Mouse (Mus musculus) MEL (cell line): ENCODE results near the gene Gng7. TPM values are rescaled to one million over a fixed set of nuclear protein-coding genes. Genes with fewer than 3 reads are reported as not detected.

Source experiments
- DNase-seq: peaks from one replicate; pipeline ENCODE4 v3.0.0; 2011; ENCODE audit warnings: low read depth, low spot score
- H3K27ac ChIP-seq: 2 replicates; pipeline ENCODE4 v1.5.1; 2012; ENCODE audit warnings: low read depth, mild to moderate bottlenecking, control low read depth, low read length, moderate library complexity; ENCODE audit not compliant: control insufficient read depth
- H3K27me3 ChIP-seq, 2 experiments: fragments of 150-350 bp in 1 of 2; sonication (generic) in 1 of 2; 2 replicates each; pipeline ENCODE4 v1.6.1; 2012; ENCODE audit warnings: low read length in 2 of 2, mild to moderate bottlenecking in 2 of 2, improper control_type of control experiment in 1 of 2, moderate library complexity in 1 of 2; ENCODE audit not compliant: insufficient read depth in 2 of 2, control insufficient read depth in 1 of 2
- H3K36me3 ChIP-seq, 2 experiments: 2 replicates each; pipeline ENCODE4 v1.6.1; 2012 to 2014; ENCODE audit warnings: low read length in 2 of 2, improper control_type of control experiment in 1 of 2, inconsistent platforms in 1 of 2, mild to moderate bottlenecking in 1 of 2; ENCODE audit not compliant: insufficient read depth in 2 of 2, control insufficient read depth in 1 of 2
- H3K4me1 ChIP-seq, 2 experiments: fragments of 150-350 bp in 1 of 2; sonication (generic) in 1 of 2; 2 replicates each; pipeline ENCODE4 v1.6.1; 2012; ENCODE audit warnings: low read length in 2 of 2, improper control_type of control experiment in 1 of 2, mild to moderate bottlenecking in 1 of 2; ENCODE audit not compliant: insufficient read depth in 2 of 2, control insufficient read depth in 1 of 2
- H3K4me3 ChIP-seq, 2 experiments: fragments of 150-350 bp in 1 of 2; sonication (generic) in 1 of 2; 2 replicates each; pipeline ENCODE4 v1.5.1; 2012; ENCODE audit warnings: low read depth in 2 of 2, low read length in 2 of 2, mild to moderate bottlenecking in 2 of 2, moderate library complexity in 2 of 2, control low read depth in 1 of 2, improper control_type of control experiment in 1 of 2; ENCODE audit not compliant: control insufficient read depth in 1 of 2, insufficient read depth in 1 of 2
- H3K79me2 ChIP-seq: 2 replicates; pipeline ENCODE4 v1.6.1; 2012; ENCODE audit warnings: mild to moderate bottlenecking, low read length, moderate library complexity; ENCODE audit not compliant: control insufficient read depth, poor library complexity, insufficient read depth
- H3K9ac ChIP-seq: 2 replicates; pipeline ENCODE4 v1.6.1; 2012; ENCODE audit warnings: low read depth, mild to moderate bottlenecking, control low read depth, low read length, moderate library complexity; ENCODE audit not compliant: control insufficient read depth, poor library complexity, severe bottlenecking
- H3K9me3 ChIP-seq: fragments of 150-350 bp; sonication (generic); replicated peaks from 2 replicates; pipeline ENCODE4 v1.6.1; 2012; ENCODE audit warnings: mild to moderate bottlenecking, low read length, improper control_type of control experiment, moderate library complexity; ENCODE audit not compliant: insufficient read depth
- CHD2 ChIP-seq: IDR thresholded peaks from 2 replicates; pipeline ENCODE4 v1.6.1; 2011; ENCODE audit warnings: low read length, improper control_type of control experiment
- CTCF ChIP-seq, 3 experiments: IDR thresholded peaks in 2 of 3; conservative IDR thresholded peaks in 1 of 3; 2 replicates each; pipeline ENCODE4 v1.5.1; 2011 to 2012; ENCODE audit warnings: low read length in 3 of 3, low read depth in 2 of 3, mild to moderate bottlenecking in 2 of 3, improper control_type of control experiment in 1 of 3, inconsistent platforms in 1 of 3, mixed read lengths in 1 of 3, moderate library complexity in 1 of 3; ENCODE audit not compliant: control insufficient read depth in 1 of 3, insufficient read depth in 1 of 3, poor library complexity in 1 of 3, severe bottlenecking in 1 of 3
- ELF1 ChIP-seq: IDR thresholded peaks from 2 replicates; pipeline ENCODE4 v1.6.1; 2014; ENCODE audit warnings: low read depth, mild to moderate bottlenecking, inconsistent platforms, low read length, improper control_type of control experiment, moderate library complexity
- GATA1 ChIP-seq: IDR thresholded peaks from 2 replicates; pipeline ENCODE4 v1.6.1; 2011; ENCODE audit warnings: low read depth, low read length, improper control_type of control experiment
- HCFC1 ChIP-seq: IDR thresholded peaks from 2 replicates; pipeline ENCODE4 v1.6.1; 2012; ENCODE audit warnings: low read depth, mild to moderate bottlenecking, inconsistent platforms, low read length, improper control_type of control experiment, moderate library complexity
- JUND ChIP-seq: IDR thresholded peaks from 2 replicates; pipeline ENCODE4 v1.6.1; 2011; ENCODE audit warnings: low read depth, mild to moderate bottlenecking, improper control_type of control experiment, low read length
- MAX ChIP-seq: IDR thresholded peaks from 2 replicates; pipeline ENCODE4 v1.6.1; 2011; ENCODE audit warnings: low read length, improper control_type of control experiment
- MAZ ChIP-seq: IDR thresholded peaks from 2 replicates; pipeline ENCODE4 v1.6.1; 2012; ENCODE audit warnings: low read depth, mild to moderate bottlenecking, inconsistent platforms, low read length, improper control_type of control experiment
- MEF2A ChIP-seq: IDR thresholded peaks from 2 replicates; pipeline ENCODE4 v1.6.1; 2014; ENCODE audit warnings: low read depth, mild to moderate bottlenecking, inconsistent platforms, low read length, improper control_type of control experiment; ENCODE audit not compliant: poor library complexity, insufficient replicate concordance, severe bottlenecking; ENCODE audit errors: extremely low read depth
- MXI1 ChIP-seq: IDR thresholded peaks from 2 replicates; pipeline ENCODE4 v1.6.1; 2011; ENCODE audit warnings: mild to moderate bottlenecking, low read depth, low read length, improper control_type of control experiment
- NELFE ChIP-seq: IDR thresholded peaks from 2 replicates; pipeline ENCODE4 v1.6.1; 2011; ENCODE audit warnings: low read depth, low read length, improper control_type of control experiment
- NRF1 ChIP-seq: IDR thresholded peaks from 2 replicates; pipeline ENCODE4 v1.6.1; 2014; ENCODE audit warnings: low read depth, mild to moderate bottlenecking, inconsistent platforms, low read length, improper control_type of control experiment, moderate library complexity; ENCODE audit not compliant: poor library complexity, insufficient read depth, severe bottlenecking
- POLR2A ChIP-seq, 2 experiments: IDR thresholded peaks; 2 replicates each; pipeline ENCODE4 v1.6.1; 2011 to 2012; ENCODE audit warnings: low read length in 2 of 2, mild to moderate bottlenecking in 2 of 2, control low read depth in 1 of 2, improper control_type of control experiment in 1 of 2, low read depth in 1 of 2, moderate library complexity in 1 of 2; ENCODE audit not compliant: control insufficient read depth in 1 of 2, insufficient read depth in 1 of 2, poor library complexity in 1 of 2
- POLR2AphosphoS2 ChIP-seq: IDR thresholded peaks from 2 replicates; pipeline ENCODE4 v1.6.1; 2011; ENCODE audit warnings: low read length, improper control_type of control experiment
- RCOR1 ChIP-seq: IDR thresholded peaks from 2 replicates; pipeline ENCODE4 v1.6.1; 2012; ENCODE audit warnings: low read depth, mild to moderate bottlenecking, inconsistent platforms, low read length, improper control_type of control experiment
- SIN3A ChIP-seq: IDR thresholded peaks from 2 replicates; pipeline ENCODE4 v1.6.1; 2012; ENCODE audit warnings: low read length, improper control_type of control experiment, inconsistent platforms
- SMC3 ChIP-seq: IDR thresholded peaks from 2 replicates; pipeline ENCODE4 v1.6.1; 2011; ENCODE audit warnings: low read depth, low read length, improper control_type of control experiment
- TAL1 ChIP-seq: IDR thresholded peaks from 2 replicates; pipeline ENCODE4 v1.6.1; 2012; ENCODE audit warnings: mild to moderate bottlenecking, inconsistent platforms, low read length, moderate library complexity, mixed read lengths
- TBP ChIP-seq: IDR thresholded peaks from 2 replicates; pipeline ENCODE4 v1.8.0; 2011; ENCODE audit warnings: low read depth, low read length, improper control_type of control experiment
- TCF12 ChIP-seq: IDR thresholded peaks from 2 replicates; pipeline ENCODE4 v1.6.1; 2014; ENCODE audit warnings: low read depth, mild to moderate bottlenecking, inconsistent platforms, low read length, improper control_type of control experiment, moderate library complexity
- UBTF ChIP-seq: IDR thresholded peaks from 2 replicates; pipeline ENCODE4 v1.6.1; 2012; ENCODE audit warnings: low read depth, mild to moderate bottlenecking, inconsistent platforms, low read length, improper control_type of control experiment, moderate library complexity, borderline replicate concordance; ENCODE audit not compliant: insufficient read depth
- USF1 ChIP-seq: IDR thresholded peaks from 2 replicates; pipeline ENCODE4 v1.6.1; 2014; ENCODE audit warnings: low read depth, mild to moderate bottlenecking, inconsistent platforms, low read length, improper control_type of control experiment, moderate library complexity
- ZKSCAN1 ChIP-seq: IDR thresholded peaks from 2 replicates; pipeline ENCODE4 v1.6.1; 2012; ENCODE audit warnings: low read depth, mild to moderate bottlenecking, inconsistent platforms, low read length, improper control_type of control experiment, moderate library complexity
- ZMIZ1 ChIP-seq: IDR thresholded peaks from 2 replicates; pipeline ENCODE4 v1.6.1; 2012; ENCODE audit warnings: low read depth, mild to moderate bottlenecking, inconsistent platforms, low read length, improper control_type of control experiment, moderate library complexity
- ZNF384 ChIP-seq: IDR thresholded peaks from 2 replicates; pipeline ENCODE4 v1.6.1; 2012; ENCODE audit warnings: low read depth, mild to moderate bottlenecking, inconsistent platforms, low read length, improper control_type of control experiment
- polyA plus RNA-seq, 2 experiments: library from polyadenylated mRNA; stranded (reverse) in 1 of 2; unstranded in 1 of 2; fragments of >175 nt in 1 of 2; fragments of >200 nt in 1 of 2; gene quantifications; 2 replicates each; pipeline versions ENCODE4 v1.2.1 to v1.2.4; 2012; ENCODE audit warnings: low replicate concordance in 2 of 2, low read depth in 1 of 2; ENCODE audit not compliant: insufficient read length in 2 of 2, insufficient read depth in 1 of 2, missing spikeins in 1 of 2
- total RNA-seq: library from RNA; depleted of rRNA; stranded (reverse); fragments of 300-350 nt; gene quantifications from 2 replicates; pipeline ENCODE4 v1.2.3, GENCODE M21; 2012; rRNA removed

Gng7 gene
- total RNA-seq = 0.92 and 1.3 TPM in 2 replicates
- 1 to 10 TPM in 1 of 2 experiments, not detected in 1; 6.2 TPM for polyA plus RNA-seq

GRCm38 (mm10) chr10:81014393-81015384 lies at the start of gene Gng7:
Gene Gng7 (minus strand): TSS chr10:81014945.
- Histone ChIP-seq H3K9me3 (no peaks in the 10 kb centered on the region), H3K27me3 (no peaks in the 10 kb centered on the region), H3K27ac (no peak within 1 kb of the TSS), H3K79me2 (no peaks in the 10 kb centered on the region), H3K36me3 (peaks cover 0 to 4% of the 10 kb centered on the region in 2 experiments; a peak in 2 of 4 replicates), H3K9ac (peak within 1 kb of the TSS; percentile 53)
- TF ChIP-seq ZKSCAN1 (no peak), NRF1 (0 out of 2 replicates have a peak, but pooled peaks have one; percentile 24), POLR2A (IDR thresholded peaks at IDR 0.05; ENCODE audit: control insufficient read depth in 1 of 2, insufficient read depth in 1 of 2, low read depth in 1 of 2, low read length in 2 of 2, poor library complexity in 1 of 2) (peak; percentile 58 to 80), UBTF (no peak), HCFC1 (peak; percentile 55; the same call in 1 of the 2 replicates), CTCF (IDR thresholded peaks at IDR 0.05 in 2 of 3, conservative IDR thresholded peaks at IDR 0.05 in 1 of 3; ENCODE audit: control insufficient read depth in 1 of 3, insufficient read depth in 1 of 3, low read depth in 2 of 3, low read length in 3 of 3, poor library complexity in 1 of 3, severe bottlenecking in 1 of 3) (no peak), ELF1 (0 out of 2 replicates have a peak, but pooled peaks have one; percentile 46), MAZ (peak; percentile 60; the same call in 1 of the 2 replicates), MEF2A (no peak), JUND (no peak), ZNF384 (no peak), RCOR1 (no peak; the same call in 1 of the 2 replicates), GATA1 (peak; percentile 41), ZMIZ1 (peak; percentile 78), SMC3 (no peak), POLR2AphosphoS2 (peak; percentile 72; the same call in 1 of the 2 replicates), TBP (0 out of 2 replicates have a peak, but pooled peaks have one; percentile 38), MAX (peak; percentile 43; the same call in 1 of the 2 replicates), CHD2 (peak; percentile 59; the same call in 1 of the 2 replicates), USF1 (no peak), TCF12 (peak; percentile 55), MXI1 (peak; percentile 55), SIN3A (peak; percentile 73), TAL1 (no peak), NELFE (peak; percentile 82)
- TF ChIP-seq, all 39 proteins: peak for 15
- peak; percentile 97 for DNase-seq
- peak within 1 kb of the TSS; percentile 54 to 83 for H3K4me3 ChIP-seq
- peaks cover 2 to 19% of the 10 kb centered on the region in 2 experiments; a peak in 3 of 4 replicates for H3K4me1 ChIP-seq
